Mouse (Mus musculus): ENCODE results near the gene Mrc2.

GRCm38 (mm10) chr11:105246785-105247184, 45.7 kb upstream of the Mrc2 start:
- TF ChIP-seq POLR2A (IDR thresholded peaks at IDR 0.05; ENCODE audit: low read depth, low read length) (no peak), CTCF (conservative IDR thresholded peaks at IDR 0.05; ENCODE audit: insufficient read depth, insufficient read length, low read depth, low read length) (no peak)
